Mouse (Mus musculus): Measurements from ENCODE around the gene D6Ertd527e. TPM values are rescaled to one million over a fixed set of nuclear protein-coding genes. Genes with fewer than 3 reads are reported as not detected.

D6Ertd527e gene
- polyA plus RNA-seq, 1 experiment from 2014 or later: 0.18 TPM

DNA sequence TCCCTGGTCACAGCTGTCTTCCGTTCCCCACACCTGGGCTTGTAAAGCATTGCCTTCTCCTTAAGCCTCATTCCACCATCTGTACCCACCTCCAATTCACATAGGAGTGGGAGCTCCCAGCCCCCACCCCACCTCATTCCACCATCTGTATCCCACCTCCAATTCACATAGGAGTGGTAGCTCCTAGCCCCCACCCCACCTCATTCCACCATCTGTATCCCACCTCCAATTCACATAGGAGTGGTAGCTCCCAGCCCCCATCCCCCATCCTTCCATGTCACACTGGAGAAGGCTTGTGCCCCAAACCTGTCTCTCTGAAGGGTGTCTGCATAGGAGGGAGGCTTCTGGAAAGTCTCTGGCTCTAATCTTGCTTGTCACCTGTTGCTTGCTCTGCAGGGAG lies 1.2 kb upstream of the D6Ertd527e start:
- Histone ChIP-seq H3K4me3 (ENCODE audit: low read depth, low read length) (no peak overlapping the region), H3K4me1 (replicated peaks; ENCODE audit: control insufficient read depth, insufficient read depth, low read length) (0 out of 2 replicates have a peak, but pooled peaks cover 3% of the 10 kb centered on the region), H3K27ac (ENCODE audit: low read depth, low read length) (no peak overlapping the region), H3K36me3 (ENCODE audit: control insufficient read depth, insufficient read depth) (no peaks in the 10 kb centered on the region), H3K27me3 (replicated peaks; ENCODE audit: control insufficient read depth, insufficient read depth, low read length) (no peaks in the 10 kb centered on the region), H3K4me2 (replicated peaks; ENCODE audit: low read depth) (no peak overlapping the region), H3K9me3 (ENCODE audit: control insufficient read depth) (no peaks in the 10 kb centered on the region), H3K9ac (ENCODE audit: low read depth, low read length) (no peak overlapping the region)
- ATAC-seq: no peak
- no peak for TF ChIP-seq CTCF (IDR thresholded peaks at IDR 0.05; ENCODE audit: low read depth)
- WGBS: 91% methylated on average over 1 of the region's 1 CpGs

- Histone ChIP-seq H3K4me1 (replicated peaks; ENCODE audit: control insufficient read depth, insufficient read depth, low read length) (no peaks in the 10 kb centered on the region), H3K4me3 (ENCODE audit: low read depth, low read length) (no peak overlapping the region), H3K9me3 (ENCODE audit: control insufficient read depth) (no peaks in the 10 kb centered on the region), H3K27me3 (replicated peaks; ENCODE audit: control insufficient read depth, insufficient read depth, low read length) (no peaks in the 10 kb centered on the region), H3K36me3 (ENCODE audit: control insufficient read depth, insufficient read depth) (no peaks in the 10 kb centered on the region), H3K27ac (ENCODE audit: low read depth, low read length) (no peak overlapping the region), H3K9ac (ENCODE audit: low read depth, low read length) (no peak overlapping the region), H3K4me2 (replicated peaks; ENCODE audit: low read depth) (no peak overlapping the region)
- no peak for TF ChIP-seq CTCF (IDR thresholded peaks at IDR 0.05; ENCODE audit: low read depth)
- ATAC-seq: no peak
- 91% methylated on average over 1 of the region's 1 CpGs for WGBS
Measured at GRCm38 (mm10) chr6:87111493-87111892, 6.9 kb downstream of the D6Ertd527e start.

DNA sequence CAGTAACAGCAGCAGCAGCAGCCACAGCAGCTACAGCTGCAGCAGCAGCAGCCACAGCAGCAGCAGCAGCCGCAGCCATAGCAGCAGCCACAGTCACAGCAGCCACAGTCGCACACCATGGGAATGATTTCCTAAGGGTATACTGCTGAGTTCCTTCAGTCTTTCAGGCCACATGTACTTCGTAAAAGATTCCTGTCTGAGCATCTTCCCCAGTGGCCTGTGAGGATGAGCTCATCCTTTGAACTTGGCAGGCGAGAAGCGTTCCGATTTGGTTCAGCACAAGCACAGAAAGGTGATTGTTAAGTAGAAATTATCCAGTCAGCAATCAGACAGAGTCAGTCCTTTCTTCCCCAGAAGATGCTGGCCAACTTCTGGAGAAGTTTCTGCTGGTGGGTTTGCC lies 7.6 kb downstream of the D6Ertd527e start:
- H3K27me3 ChIP-seq (replicated peaks; ENCODE audit: control insufficient read depth, insufficient read depth, low read length): no peaks in the 10 kb centered on the region
- no peaks in the 10 kb centered on the region for H3K9me3 ChIP-seq (ENCODE audit: control insufficient read depth)
- no peak overlapping the region for H3K4me3 ChIP-seq (ENCODE audit: low read depth, low read length)
- H3K27ac ChIP-seq (ENCODE audit: low read depth, low read length): no peak overlapping the region
- no peak overlapping the region for H3K9ac ChIP-seq (ENCODE audit: low read depth, low read length)
- no peak for TF ChIP-seq CTCF (IDR thresholded peaks at IDR 0.05; ENCODE audit: low read depth)
- WGBS: 79% methylated on average over 6 of the region's 6 CpGs
- H3K36me3 ChIP-seq (ENCODE audit: control insufficient read depth, insufficient read depth): no peaks in the 10 kb centered on the region
- ATAC-seq: no peak
- H3K4me2 ChIP-seq (replicated peaks; ENCODE audit: low read depth): no peak overlapping the region
- H3K4me1 ChIP-seq (replicated peaks; ENCODE audit: control insufficient read depth, insufficient read depth, low read length): no peaks in the 10 kb centered on the region

DNA sequence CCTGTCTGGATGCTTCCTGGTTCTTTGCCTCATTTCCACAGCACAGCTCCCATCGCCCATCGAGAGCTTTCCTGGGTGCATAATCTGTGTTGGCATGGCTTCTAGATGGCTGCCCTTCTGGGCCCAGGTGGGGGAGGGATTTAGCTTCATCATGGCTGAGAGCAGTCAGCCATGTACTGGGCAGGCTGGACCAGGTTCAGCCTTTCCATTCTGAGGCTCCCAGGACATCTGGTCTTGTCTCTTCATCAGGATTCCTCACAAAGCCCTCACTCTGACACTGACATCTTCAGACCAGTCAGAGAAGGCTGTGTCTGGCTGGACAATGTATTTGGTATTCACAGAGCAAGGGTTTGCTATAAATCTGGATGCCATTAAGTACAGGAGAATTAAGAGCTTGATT lies 11.4 kb downstream of the D6Ertd527e start:
- Histone ChIP-seq H3K4me1 (replicated peaks; ENCODE audit: control insufficient read depth, insufficient read depth, low read length) (no peaks in the 10 kb centered on the region), H3K9ac (ENCODE audit: low read depth, low read length) (no peak overlapping the region), H3K4me3 (ENCODE audit: low read depth, low read length) (no peak overlapping the region), H3K27me3 (replicated peaks; ENCODE audit: control insufficient read depth, insufficient read depth, low read length) (no peaks in the 10 kb centered on the region), H3K36me3 (ENCODE audit: control insufficient read depth, insufficient read depth) (no peaks in the 10 kb centered on the region), H3K9me3 (ENCODE audit: control insufficient read depth) (no peaks in the 10 kb centered on the region), H3K4me2 (replicated peaks; ENCODE audit: low read depth) (no peak overlapping the region), H3K27ac (ENCODE audit: low read depth, low read length) (no peak overlapping the region)
- WGBS: 88% methylated on average over 2 of the region's 2 CpGs
- no peak for ATAC-seq
- no peak for TF ChIP-seq CTCF (IDR thresholded peaks at IDR 0.05; ENCODE audit: low read depth)

- no peak overlapping the region for H3K4me3 ChIP-seq (ENCODE audit: low read depth, low read length)
- H3K9me3 ChIP-seq (ENCODE audit: control insufficient read depth): no peaks in the 10 kb centered on the region
- H3K4me1 ChIP-seq (replicated peaks; ENCODE audit: control insufficient read depth, insufficient read depth, low read length): no peaks in the 10 kb centered on the region
- H3K27me3 ChIP-seq (replicated peaks; ENCODE audit: control insufficient read depth, insufficient read depth, low read length): no peaks in the 10 kb centered on the region
- H3K4me2 ChIP-seq (replicated peaks; ENCODE audit: low read depth): no peak overlapping the region
- H3K36me3 ChIP-seq (ENCODE audit: control insufficient read depth, insufficient read depth): no peaks in the 10 kb centered on the region
- no peak for ATAC-seq
- 85% methylated on average over 7 of the region's 7 CpGs for WGBS
- TF ChIP-seq CTCF (IDR thresholded peaks at IDR 0.05; ENCODE audit: low read depth): no peak
- no peak overlapping the region for H3K27ac ChIP-seq (ENCODE audit: low read depth, low read length)
- H3K9ac ChIP-seq (ENCODE audit: low read depth, low read length): no peak overlapping the region
Measured at GRCm38 (mm10) chr6:87116596-87116995, 12.1 kb downstream of the D6Ertd527e start.

DNA sequence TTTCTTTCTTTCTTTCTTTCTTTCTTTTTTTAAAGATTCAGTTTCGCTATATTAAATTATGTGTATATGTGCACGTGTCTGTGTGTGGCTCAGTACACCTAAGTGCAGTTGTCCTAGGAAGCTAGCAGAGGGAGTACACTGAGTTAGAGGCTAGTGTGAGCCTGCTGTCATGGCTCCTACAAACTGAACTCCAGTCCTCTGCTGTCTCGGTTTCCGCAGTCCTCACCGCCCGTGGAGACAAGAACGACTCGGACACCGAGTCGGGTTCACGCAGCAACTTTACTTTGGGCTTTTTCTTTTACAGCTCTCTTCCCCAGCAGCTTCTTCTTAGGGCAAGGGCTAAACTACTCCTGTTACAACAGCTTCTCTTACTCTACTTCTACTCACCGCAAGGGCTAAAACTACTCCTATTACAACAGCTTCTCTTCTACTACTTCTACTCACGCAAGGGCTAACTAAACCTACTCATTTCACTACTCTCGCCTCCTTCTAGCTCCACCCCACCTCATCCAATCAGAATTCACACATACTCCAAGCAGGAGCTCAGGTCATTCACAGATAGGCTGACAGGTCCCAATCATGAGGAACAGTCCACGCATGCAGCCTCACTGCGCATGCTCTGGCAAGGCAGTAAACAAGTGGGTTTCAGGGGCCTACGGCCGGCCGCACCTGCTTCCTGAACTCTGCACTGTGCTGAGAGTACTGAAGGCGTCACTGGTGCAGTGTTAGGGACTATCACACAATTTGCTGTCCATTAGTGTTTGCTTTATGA lies 14.7 kb downstream of the D6Ertd527e start:
- ATAC-seq: peak; percentile 97
- Histone ChIP-seq H3K36me3 (ENCODE audit: control insufficient read depth, insufficient read depth) (no peaks in the 10 kb centered on the region), H3K27ac (ENCODE audit: low read depth, low read length) (peak overlapping the region; percentile 66; the same call in 1 of the 2 replicates), H3K4me3 (ENCODE audit: low read depth, low read length) (no peak overlapping the region), H3K4me2 (replicated peaks; ENCODE audit: low read depth) (peak overlapping the region; percentile 30; the same call in 1 of the 2 replicates), H3K9ac (ENCODE audit: low read depth, low read length) (no peak overlapping the region), H3K4me1 (replicated peaks; ENCODE audit: control insufficient read depth, insufficient read depth, low read length) (no peaks in the 10 kb centered on the region), H3K9me3 (ENCODE audit: control insufficient read depth) (no peaks in the 10 kb centered on the region), H3K27me3 (replicated peaks; ENCODE audit: control insufficient read depth, insufficient read depth, low read length) (no peaks in the 10 kb centered on the region)
- no peak for TF ChIP-seq CTCF (IDR thresholded peaks at IDR 0.05; ENCODE audit: low read depth)
- 64% methylated on average over 20 of the region's 20 CpGs for WGBS

Data from intestine, postnatal 0 days (tissue).